Mouse (Mus musculus) limb, embryonic 13.5 days (tissue): Measurements from ENCODE around the gene Galnt15. TPM values are rescaled to one million over a fixed set of nuclear protein-coding genes. Genes with fewer than 3 reads are reported as not detected.

Experiments
- ATAC-seq: fragments of 200-750 bp; cut with Nextera tagmentation; 2 replicates; pipeline ENCODE4 v1.8.0; 2017; ENCODE audit warnings: low read depth, moderate number of reproducible peaks, moderate TSS enrichment; ENCODE audit not compliant: low FRiP score
- H3K27ac ChIP-seq: fragments of 300-500 bp; sonication (generic); 2 replicates; pipeline ENCODE4 v1.5.1; 2015; ENCODE audit warnings: inconsistent platforms, mild to moderate bottlenecking, moderate library complexity
- H3K27me3 ChIP-seq: fragments of 300-500 bp; sonication (generic); 2 replicates; pipeline ENCODE4 v1.6.1; 2015; ENCODE audit warnings: mild to moderate bottlenecking, inconsistent platforms
- H3K36me3 ChIP-seq: fragments of 300-500 bp; sonication (generic); 2 replicates; pipeline ENCODE4 v1.6.1; 2015; ENCODE audit warnings: inconsistent platforms, mild to moderate bottlenecking, moderate library complexity
- H3K4me1 ChIP-seq: fragments of 300-500 bp; sonication (generic); 2 replicates; pipeline ENCODE4 v1.6.1; 2015; ENCODE audit warnings: inconsistent platforms
- H3K4me2 ChIP-seq: fragments of 300-500 bp; sonication (generic); replicated peaks from 2 replicates; pipeline ENCODE4 v1.6.1; 2015; ENCODE audit warnings: inconsistent platforms, mild to moderate bottlenecking, moderate library complexity
- H3K4me3 ChIP-seq: fragments of 300-500 bp; sonication (generic); 2 replicates; pipeline ENCODE4 v1.5.1; 2015; ENCODE audit warnings: moderate library complexity, mild to moderate bottlenecking, inconsistent platforms
- H3K9ac ChIP-seq: fragments of 300-500 bp; sonication (generic); 2 replicates; pipeline ENCODE4 v1.6.1; 2015; ENCODE audit warnings: mild to moderate bottlenecking, inconsistent platforms
- H3K9me3 ChIP-seq: fragments of 300-500 bp; sonication (generic); 2 replicates; pipeline ENCODE4 v1.6.1; 2016; ENCODE audit warnings: inconsistent platforms
- WGBS: fragments of 180-500 bp; shearing (Covaris S2); methylation state at CpG from one replicate; pipeline ENCODE4 v1.1.7; 2015; 5-methylcytosine and 5-hydroxymethylcytosine counted together
- polyA plus RNA-seq: library from polyadenylated mRNA; unstranded; fragments of >200 nt; fragmentation: Nextera tagmentation; extraction: Ambion mirVana; gene quantifications from 2 replicates; pipeline ENCODE4 v1.2.1, GENCODE M21; 2015

Galnt15 gene
- polyA plus RNA-seq, 1 experiment from 2014 or later = 0.06 TPM

GRCm38 (mm10) chr14:32046357-32046756 is 17.6 kb downstream of the Galnt15 start:
- H3K4me3 ChIP-seq = no peak overlapping the region
- no peaks in the 10 kb centered on the region for H3K36me3 ChIP-seq
- WGBS = 77% methylated on average over 8 of the region's 8 CpGs
- H3K27ac ChIP-seq = no peak overlapping the region
- no peaks in the 10 kb centered on the region for H3K27me3 ChIP-seq
- H3K9me3 ChIP-seq = no peaks in the 10 kb centered on the region
- H3K4me2 ChIP-seq = no peak overlapping the region
- H3K9ac ChIP-seq = no peak overlapping the region
- ATAC-seq = no peak
- no peaks in the 10 kb centered on the region for H3K4me1 ChIP-seq

GRCm38 (mm10) chr14:32050171-32050570 is 21.4 kb downstream of the Galnt15 start:
- 82% methylated on average over 6 of the region's 6 CpGs for WGBS

GRCm38 (mm10) chr14:32053895-32054294 is 25.1 kb downstream of the Galnt15 start:
- Histone ChIP-seq H3K27me3 (no peaks in the 10 kb centered on the region), H3K36me3 (no peaks in the 10 kb centered on the region), H3K4me3 (no peak overlapping the region), H3K9ac (no peak overlapping the region), H3K9me3 (no peaks in the 10 kb centered on the region), H3K4me2 (no peak overlapping the region), H3K4me1 (no peaks in the 10 kb centered on the region; the same call in 1 of the 2 replicates), H3K27ac (no peak overlapping the region)
- 72% methylated on average over 5 of the region's 5 CpGs for WGBS
- ATAC-seq = peak; percentile 24; the same call in 1 of the 2 replicates

More at GRCm38 (mm10) chr14:32050171-32050570, 21.4 kb downstream of the Galnt15 start:
- Histone ChIP-seq H3K36me3 (no peaks in the 10 kb centered on the region), H3K27me3 (no peaks in the 10 kb centered on the region), H3K4me3 (no peak overlapping the region), H3K9me3 (no peaks in the 10 kb centered on the region), H3K27ac (no peak overlapping the region), H3K4me2 (no peak overlapping the region), H3K4me1 (no peaks in the 10 kb centered on the region; the same call in 1 of the 2 replicates), H3K9ac (no peak overlapping the region)
- no peak for ATAC-seq

- 63% methylated on average over 10 of the region's 10 CpGs for WGBS
- no peaks in the 10 kb centered on the region; the same call in 1 of the 2 replicates for H3K4me1 ChIP-seq
- no peaks in the 10 kb centered on the region for H3K27me3 ChIP-seq
- H3K27ac ChIP-seq = no peak overlapping the region
- H3K9me3 ChIP-seq = no peaks in the 10 kb centered on the region
- H3K4me2 ChIP-seq = no peak overlapping the region
- no peaks in the 10 kb centered on the region for H3K36me3 ChIP-seq
- H3K4me3 ChIP-seq = no peak overlapping the region
- ATAC-seq = no peak
- H3K9ac ChIP-seq = no peak overlapping the region
Measured at GRCm38 (mm10) chr14:32054788-32055187, 26.0 kb downstream of the Galnt15 start.

GRCm38 (mm10) chr14:32055781-32056180 is 27.0 kb downstream of the Galnt15 start:
- Histone ChIP-seq H3K4me1 (no peaks in the 10 kb centered on the region; the same call in 1 of the 2 replicates), H3K9ac (no peak overlapping the region), H3K4me3 (no peak overlapping the region), H3K27ac (no peak overlapping the region), H3K4me2 (no peak overlapping the region), H3K9me3 (no peaks in the 10 kb centered on the region), H3K27me3 (no peaks in the 10 kb centered on the region), H3K36me3 (no peaks in the 10 kb centered on the region)
- WGBS = 69% methylated on average over 8 of the region's 8 CpGs
- ATAC-seq = no peak

GRCm38 (mm10) chr14:32056675-32057074 is 27.9 kb downstream of the Galnt15 start:
- ATAC-seq = no peak
- Histone ChIP-seq H3K4me1 (no peaks in the 10 kb centered on the region; the same call in 1 of the 2 replicates), H3K4me2 (no peak overlapping the region), H3K36me3 (no peaks in the 10 kb centered on the region), H3K4me3 (no peak overlapping the region), H3K9me3 (no peaks in the 10 kb centered on the region), H3K27ac (no peak overlapping the region), H3K27me3 (no peaks in the 10 kb centered on the region), H3K9ac (no peak overlapping the region)
- WGBS = 94% methylated on average over 2 of the region's 2 CpGs

GRCm38 (mm10) chr14:32057664-32058063 is 28.9 kb downstream of the Galnt15 start:
- WGBS = 87% methylated on average over 4 of the region's 4 CpGs

GRCm38 (mm10) chr14:32061398-32061797 is 32.6 kb downstream of the Galnt15 start:
- no peak for ATAC-seq

More at GRCm38 (mm10) chr14:32057664-32058063, 28.9 kb downstream of the Galnt15 start:
- Histone ChIP-seq H3K27me3 (no peaks in the 10 kb centered on the region), H3K9ac (no peak overlapping the region), H3K4me2 (no peak overlapping the region), H3K4me3 (no peak overlapping the region), H3K4me1 (no peaks in the 10 kb centered on the region; the same call in 1 of the 2 replicates), H3K9me3 (no peaks in the 10 kb centered on the region), H3K36me3 (no peaks in the 10 kb centered on the region), H3K27ac (no peak overlapping the region)
- no peak for ATAC-seq

GRCm38 (mm10) chr14:32072807-32073206 is 44.0 kb downstream of the Galnt15 start:
- no peaks in the 10 kb centered on the region for H3K9me3 ChIP-seq
- no peaks in the 10 kb centered on the region for H3K27me3 ChIP-seq
- H3K27ac ChIP-seq = no peak overlapping the region
- no peak for ATAC-seq
- no peak overlapping the region for H3K4me3 ChIP-seq
- no peaks in the 10 kb centered on the region for H3K4me1 ChIP-seq
- no peak overlapping the region for H3K9ac ChIP-seq
- no peaks in the 10 kb centered on the region for H3K36me3 ChIP-seq
- no peak overlapping the region for H3K4me2 ChIP-seq

More at GRCm38 (mm10) chr14:32061398-32061797, 32.6 kb downstream of the Galnt15 start:
- peaks cover 10% of the 10 kb centered on the region; the same call in 1 of the 2 replicates for H3K9me3 ChIP-seq
- H3K9ac ChIP-seq = no peak overlapping the region
- WGBS = 78% methylated on average over 4 of the region's 4 CpGs
- H3K4me1 ChIP-seq = no peaks in the 10 kb centered on the region
- H3K4me2 ChIP-seq = no peak overlapping the region
- H3K4me3 ChIP-seq = no peak overlapping the region
- no peaks in the 10 kb centered on the region for H3K36me3 ChIP-seq
- no peak overlapping the region for H3K27ac ChIP-seq
- no peaks in the 10 kb centered on the region for H3K27me3 ChIP-seq

- Histone ChIP-seq H3K4me2 (no peak overlapping the region), H3K27me3 (no peaks in the 10 kb centered on the region), H3K9ac (no peak overlapping the region), H3K4me1 (no peaks in the 10 kb centered on the region), H3K36me3 (no peaks in the 10 kb centered on the region), H3K4me3 (no peak overlapping the region), H3K27ac (no peak overlapping the region), H3K9me3 (no peaks in the 10 kb centered on the region)
- 65% methylated on average over 8 of the region's 8 CpGs for WGBS
- no peak for ATAC-seq
Measured at GRCm38 (mm10) chr14:32073211-32073685, 44.5 kb downstream of the Galnt15 start.

GRCm38 (mm10) chr14:32073901-32074300 is 45.1 kb downstream of the Galnt15 start:
- Histone ChIP-seq H3K9ac (no peak overlapping the region), H3K9me3 (no peaks in the 10 kb centered on the region)

GRCm38 (mm10) chr14:32076896-32077575 is 48.2 kb downstream of the Galnt15 start:
- Histone ChIP-seq H3K4me2 (no peak overlapping the region), H3K4me1 (no peaks in the 10 kb centered on the region), H3K4me3 (no peak overlapping the region), H3K36me3 (peaks cover 15% of the 10 kb centered on the region), H3K27ac (no peak overlapping the region), H3K27me3 (no peaks in the 10 kb centered on the region), H3K9ac (no peak overlapping the region), H3K9me3 (no peaks in the 10 kb centered on the region)
- whole genome bisulfite sequencing = 49% methylated on average over 8 of the region's 8 CpGs
- no peak for ATAC-seq

More at GRCm38 (mm10) chr14:32073901-32074300, 45.1 kb downstream of the Galnt15 start:
- H3K36me3 ChIP-seq = no peaks in the 10 kb centered on the region
- no peak for ATAC-seq
- H3K4me2 ChIP-seq = no peak overlapping the region
- H3K4me1 ChIP-seq = no peaks in the 10 kb centered on the region
- H3K27me3 ChIP-seq = no peaks in the 10 kb centered on the region
- 49% methylated on average over 7 of the region's 7 CpGs for WGBS
- no peak overlapping the region for H3K27ac ChIP-seq
- no peak overlapping the region for H3K4me3 ChIP-seq
